Mouse (Mus musculus) myocyte (in vitro differentiated cells): ENCODE results near the gene Nsmce1. TPM values are rescaled to one million over a fixed set of nuclear protein-coding genes. Genes with fewer than 3 reads are reported as not detected.

ENCODE experiments used
- H3K27me3 ChIP-seq: one replicate; pipeline ENCODE4 v1.6.1; 2011; ENCODE audit not compliant: control insufficient read depth, insufficient read depth, insufficient read length
- H3K36me3 ChIP-seq: one replicate; pipeline ENCODE4 v1.6.1; 2011; ENCODE audit not compliant: control insufficient read depth, insufficient read depth
- H3K4me2 ChIP-seq: one replicate; pipeline ENCODE4 v1.6.1; 2011; ENCODE audit warnings: low read depth, control low read depth
- H3K4me3 ChIP-seq: one replicate; pipeline ENCODE4 v1.5.1; 2011; ENCODE audit warnings: mild to moderate bottlenecking, control low read depth, moderate library complexity
- H3K79me2 ChIP-seq: one replicate; pipeline ENCODE4 v1.6.1; 2011; ENCODE audit not compliant: control insufficient read depth, insufficient read depth
- H3ac ChIP-seq: one replicate; pipeline ENCODE4 v1.6.1; 2011; ENCODE audit not compliant: control insufficient read depth, insufficient read length
- CEBPB ChIP-seq: IDR thresholded peaks from 2 replicates; pipeline ENCODE4 v1.6.1; 2011; ENCODE audit warnings: mild to moderate bottlenecking, moderate library complexity; ENCODE audit not compliant: poor library complexity, insufficient read depth, severe bottlenecking
- E2F4 ChIP-seq: IDR thresholded peaks from one replicate; pipeline ENCODE4 v1.6.1; 2011; ENCODE audit warnings: mild to moderate bottlenecking, control low read depth, moderate library complexity; ENCODE audit not compliant: insufficient read depth
- MAX ChIP-seq: IDR thresholded peaks from one replicate; pipeline ENCODE4 v1.6.1; 2011; ENCODE audit warnings: low read depth, mild to moderate bottlenecking, control low read depth
- MYOD1 ChIP-seq, 3 experiments: IDR thresholded peaks; one replicate each; pipeline ENCODE4 v1.6.1; 2011; ENCODE audit warnings: control low read depth in 2 of 3, low read depth in 2 of 3, mild to moderate bottlenecking in 2 of 3, moderate library complexity in 1 of 3; ENCODE audit not compliant: insufficient read length in 2 of 3, control insufficient read depth in 1 of 3
- MYOG ChIP-seq, 3 experiments: IDR thresholded peaks; one replicate each; pipeline ENCODE4 v1.6.1; 2011; ENCODE audit warnings: control low read depth in 2 of 3, low read depth in 2 of 3, mild to moderate bottlenecking in 2 of 3; ENCODE audit not compliant: insufficient read length in 2 of 3, control insufficient read depth in 1 of 3, insufficient read depth in 1 of 3
- POLR2A ChIP-seq: IDR thresholded peaks from one replicate; pipeline ENCODE4 v1.6.1; 2011; ENCODE audit warnings: low read depth, mild to moderate bottlenecking, control low read depth, moderate library complexity; ENCODE audit not compliant: insufficient read length
- POLR2AphosphoS2 ChIP-seq: IDR thresholded peaks from one replicate; pipeline ENCODE4 v1.6.1; 2011; ENCODE audit warnings: low read depth, control low read depth; ENCODE audit not compliant: insufficient read length
- REST ChIP-seq: IDR thresholded peaks from one replicate; pipeline ENCODE4 v1.6.1; 2011; ENCODE audit warnings: mild to moderate bottlenecking, control low read depth, moderate library complexity; ENCODE audit not compliant: insufficient read depth, insufficient read length
- SRF ChIP-seq: IDR thresholded peaks from one replicate; pipeline ENCODE4 v1.6.1; 2011; ENCODE audit warnings: low read depth; ENCODE audit not compliant: control insufficient read depth, insufficient read length
- TCF12 ChIP-seq: IDR thresholded peaks from one replicate; pipeline ENCODE4 v1.6.1; 2011; ENCODE audit warnings: mild to moderate bottlenecking, control low read depth; ENCODE audit not compliant: poor library complexity, insufficient read depth, severe bottlenecking
- TCF3 ChIP-seq: IDR thresholded peaks from one replicate; pipeline ENCODE4 v1.6.1; 2011; ENCODE audit warnings: low read depth, control low read depth; ENCODE audit not compliant: insufficient read length
- USF1 ChIP-seq: IDR thresholded peaks from one replicate; pipeline ENCODE4 v1.6.1; 2011; ENCODE audit warnings: low read depth, mild to moderate bottlenecking, control low read depth, moderate library complexity
- polyA plus RNA-seq: library from polyadenylated mRNA; unstranded; fragments of >200 nt; fragmentation: generic; extraction: Trizol; gene quantifications from one replicate; pipeline ENCODE4 v1.2.1, GENCODE M21; 2012; ENCODE audit warnings: missing spikeins

The Nsmce1 gene
- polyA plus RNA-seq, 1 experiment, result 78.3 TPM

DNA sequence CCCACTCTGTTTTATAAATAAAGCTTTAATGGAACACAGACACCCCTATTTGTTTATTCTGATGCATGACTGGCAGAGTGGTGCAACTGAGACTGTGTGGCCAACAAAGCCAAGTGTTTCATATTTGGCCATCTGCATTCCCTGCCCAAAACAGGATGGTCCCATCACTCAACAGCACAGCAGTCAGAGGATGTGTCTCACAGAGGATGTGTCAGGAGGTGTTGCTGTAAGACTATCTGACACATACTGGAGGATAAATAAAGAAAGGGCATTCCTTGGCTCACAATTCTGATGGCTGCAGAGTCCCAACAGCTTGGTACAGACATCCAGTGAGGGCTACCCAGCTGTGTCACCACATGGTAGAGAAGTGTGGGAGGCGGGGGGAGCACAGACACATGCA, 40.7 kb downstream of the Nsmce1 start:
- Histone ChIP-seq H3K4me2 (no peak overlapping the region), H3K27me3 (no peaks in the 10 kb centered on the region), H3ac (no peak overlapping the region), H3K79me2 (no peaks in the 10 kb centered on the region), H3K36me3 (no peaks in the 10 kb centered on the region), H3K4me3 (no peak overlapping the region)
- TF ChIP-seq E2F4, result no peak
- no peak for TF ChIP-seq REST
- peak in 1 of 3 experiments; percentile 20 for TF ChIP-seq MYOD1 (IDR thresholded peaks at IDR 0.05; ENCODE audit: control insufficient read depth in 1 of 3, insufficient read length in 2 of 3, low read depth in 2 of 3)
- TF ChIP-seq TCF3, result no peak
- TF ChIP-seq MAX, result no peak
- no peak for TF ChIP-seq TCF12
- no peak for TF ChIP-seq USF1
- no peak for TF ChIP-seq SRF

DNA sequence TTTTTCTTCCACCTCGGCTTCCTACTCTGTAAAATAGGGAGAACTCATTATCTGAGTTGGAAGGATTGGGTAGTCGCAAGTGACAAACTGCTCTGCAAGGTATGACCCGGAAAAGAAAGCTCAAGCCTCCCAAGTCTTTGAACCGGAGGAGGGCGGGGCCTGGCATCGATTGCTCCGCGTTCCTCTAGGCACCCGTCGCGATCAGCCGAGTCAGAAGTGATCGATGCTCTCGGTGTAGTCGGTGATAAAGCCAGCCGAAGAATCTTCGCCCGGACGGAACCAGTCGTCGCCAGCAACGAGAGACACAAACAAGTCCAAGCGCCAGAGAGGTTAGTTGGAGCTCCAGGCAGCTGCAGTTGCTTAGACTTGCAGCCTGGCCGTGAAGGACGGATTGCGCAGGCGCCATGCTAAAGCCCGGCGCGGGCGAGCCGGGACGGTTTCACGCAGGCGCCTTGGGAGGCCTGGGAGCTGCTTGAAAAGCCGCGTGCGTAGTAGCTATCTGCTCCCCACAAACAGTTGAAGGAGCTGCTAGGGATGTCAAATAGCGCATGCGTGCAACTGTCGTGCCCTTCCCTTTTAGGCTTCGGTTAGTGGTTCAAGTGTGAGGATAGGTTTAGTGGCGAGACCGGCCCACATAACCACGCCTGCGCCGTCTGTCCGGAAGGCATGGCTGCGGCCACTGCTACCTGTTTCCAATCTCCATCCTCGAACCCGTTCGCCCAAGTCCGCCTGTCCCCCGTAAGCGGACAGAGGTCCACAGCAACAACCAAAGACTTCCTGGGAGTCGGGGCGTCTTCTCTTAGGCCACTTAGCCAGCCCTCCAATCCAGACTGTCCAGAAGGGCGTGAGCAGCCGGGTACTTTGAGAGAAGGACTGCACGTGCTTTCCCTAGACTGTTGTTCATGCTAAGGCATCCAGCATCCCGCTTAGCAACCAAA, 46.7 kb downstream of the Nsmce1 start, which contains the start of gene Kdm8:
Kdm8 (plus strand) TSS at position 213 of the 938 bp plus-strand sequence.
- Histone ChIP-seq H3K79me2 (peaks cover 5% of the 10 kb centered on the region), H3K36me3 (no peaks in the 10 kb centered on the region), H3ac (peak within 1 kb of the TSS; percentile 41), H3K27me3 (no peaks in the 10 kb centered on the region), H3K4me3 (peak within 1 kb of the TSS; percentile 73), H3K4me2 (peak within 1 kb of the TSS; percentile 92)
- TF ChIP-seq TCF12 (no peak), E2F4 (no peak), POLR2A (peak; percentile 91), MAX (no peak), CEBPB (no peak), POLR2AphosphoS2 (peak; percentile 84), MYOD1 (IDR thresholded peaks at IDR 0.05; ENCODE audit: control insufficient read depth in 1 of 3, insufficient read length in 2 of 3, low read depth in 2 of 3) (peak in 1 of 3 experiments; percentile 13), SRF (peak; percentile 86), MYOG (IDR thresholded peaks at IDR 0.05; ENCODE audit: control insufficient read depth in 1 of 3, insufficient read depth in 1 of 3, insufficient read length in 2 of 3, low read depth in 2 of 3) (peak in 1 of 3 experiments; percentile 28), USF1 (no peak), REST (no peak), TCF3 (no peak)

DNA sequence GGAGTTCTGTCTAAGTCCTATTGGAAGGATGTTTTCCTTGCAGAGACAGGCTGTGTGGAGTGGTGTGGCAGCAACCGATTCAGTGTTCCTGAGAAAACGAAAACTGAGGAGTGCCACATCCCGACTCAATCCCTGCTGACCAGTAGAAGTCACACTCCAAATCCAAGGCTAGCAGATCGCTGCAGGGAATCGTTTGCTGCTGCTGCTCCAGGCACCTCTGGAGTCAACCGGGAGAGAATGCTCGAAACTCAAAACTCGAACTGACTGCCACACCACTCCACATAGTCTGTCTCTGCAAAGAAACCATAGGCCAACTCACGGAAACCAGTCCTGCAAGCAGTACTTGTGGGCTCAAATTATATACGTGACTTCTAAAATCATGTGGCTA, 47.3 kb downstream of the Nsmce1 start:
- TF ChIP-seq SRF (no peak), POLR2AphosphoS2 (no peak), POLR2A (no peak), TCF3 (no peak), USF1 (no peak), MYOD1 (IDR thresholded peaks at IDR 0.05; ENCODE audit: control insufficient read depth in 1 of 3, insufficient read length in 2 of 3, low read depth in 2 of 3) (no peak), E2F4 (no peak), TCF12 (no peak), MAX (no peak), CEBPB (no peak), MYOG (IDR thresholded peaks at IDR 0.05; ENCODE audit: control insufficient read depth in 1 of 3, insufficient read depth in 1 of 3, insufficient read length in 2 of 3, low read depth in 2 of 3) (no peak), REST (no peak)
- no peaks in the 10 kb centered on the region for H3K36me3 ChIP-seq
- peak overlapping the region; percentile 73 for H3K4me3 ChIP-seq
- peak overlapping the region; percentile 41 for H3ac ChIP-seq
- H3K79me2 ChIP-seq, result peaks cover 5% of the 10 kb centered on the region
- no peaks in the 10 kb centered on the region for H3K27me3 ChIP-seq
- H3K4me2 ChIP-seq, result peak overlapping the region; percentile 92

DNA sequence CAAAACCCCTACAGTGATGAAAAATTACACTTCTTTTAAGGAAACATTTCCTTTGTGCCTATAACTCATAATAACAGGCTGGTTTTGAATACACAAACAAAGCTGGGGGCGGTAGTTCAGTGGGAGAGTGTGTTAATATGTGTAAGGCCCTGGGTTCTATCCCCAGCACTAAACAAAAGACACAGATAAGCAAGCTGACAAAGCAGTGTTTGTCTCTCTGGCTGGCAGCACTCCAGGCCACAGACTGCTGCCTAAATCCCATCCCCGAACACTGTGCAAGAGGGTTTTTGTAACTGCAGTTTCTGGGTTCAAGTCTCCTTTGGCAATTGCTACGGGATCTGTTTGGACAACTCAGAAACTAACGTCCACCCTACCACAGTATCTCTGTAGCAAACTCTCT, 49.1 kb downstream of the Nsmce1 start:
- Histone ChIP-seq H3K4me3 (no peak overlapping the region), H3K27me3 (no peaks in the 10 kb centered on the region), H3K79me2 (peaks cover 5% of the 10 kb centered on the region), H3ac (no peak overlapping the region), H3K36me3 (no peaks in the 10 kb centered on the region), H3K4me2 (no peak overlapping the region)
- TF ChIP-seq USF1 (no peak), CEBPB (no peak)

DNA sequence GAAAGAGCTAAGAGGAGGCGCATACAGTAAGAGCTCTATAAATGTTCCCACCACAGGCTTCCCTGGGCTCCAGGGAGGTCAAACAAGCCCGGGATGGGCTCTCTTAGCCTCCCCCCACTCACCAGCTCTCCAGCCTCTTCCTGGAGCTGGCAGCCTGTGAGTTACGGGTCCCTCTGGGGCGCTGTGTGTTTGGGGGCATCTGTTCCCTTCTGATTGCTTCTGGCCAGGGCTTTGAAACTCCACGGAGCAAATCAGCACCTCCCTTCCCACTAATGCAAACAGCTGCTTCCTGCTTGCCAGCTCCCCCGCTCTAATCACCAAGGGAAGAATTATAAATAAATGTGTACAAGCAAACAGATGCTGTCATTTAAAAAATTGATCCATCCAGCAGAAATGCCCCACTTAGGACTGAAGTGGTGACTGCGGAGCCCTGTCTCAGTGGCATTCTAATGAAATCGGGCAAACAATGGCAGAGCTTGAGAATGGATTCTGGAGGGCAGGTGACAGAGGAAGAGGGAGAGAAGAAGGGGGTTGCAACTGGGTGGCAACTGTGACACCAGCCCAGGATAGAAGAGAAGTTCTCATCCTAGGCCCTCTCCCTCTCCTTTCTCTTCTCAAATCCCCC, 56.6 kb downstream of the Nsmce1 start:
- Histone ChIP-seq H3ac (no peak overlapping the region), H3K79me2 (no peaks in the 10 kb centered on the region), H3K27me3 (peaks cover 3% of the 10 kb centered on the region), H3K4me3 (no peak overlapping the region), H3K36me3 (no peaks in the 10 kb centered on the region), H3K4me2 (peak overlapping the region; percentile 6)
- TF ChIP-seq MYOD1 (IDR thresholded peaks at IDR 0.05; ENCODE audit: control insufficient read depth in 1 of 3, insufficient read length in 2 of 3, low read depth in 2 of 3), result peak in 1 of 3 experiments; percentile 17
- no peak for TF ChIP-seq USF1
- no peak for TF ChIP-seq TCF12
